Mouse (Mus musculus) common myeloid progenitor, adult 5-6 weeks (primary cell): ENCODE measurements around the gene Crybg2. TPM values are rescaled to one million over a fixed set of nuclear protein-coding genes. Genes with fewer than 3 reads are reported as not detected.

Source experiments
- ATAC-seq: replicated peaks from 2 replicates; pipeline ENCODE4 v1.8.0; 2016; ENCODE audit warnings: low read depth, mild to moderate bottlenecking, moderate TSS enrichment, inconsistent platforms; ENCODE audit not compliant: poor library complexity, severe bottlenecking
- total RNA-seq: library from RNA; stranded (forward); fragments of 200-1000, 187-1606 nt; gene quantifications from 2 replicates; pipeline ENCODE4 v1.2.3, GENCODE M21; 2017

Crybg2 gene
- total RNA-seq, 1 experiment from 2014 or later: not detected

GRCm38 (mm10) chr4:134132519-134133095 lies 72.0 kb downstream of the Crybg2 start:
- no peak for ATAC-seq

GRCm38 (mm10) chr4:134136280-134136926 lies 75.8 kb downstream of the Crybg2 start:
- no peak for ATAC-seq

- ATAC-seq: no peak
Observed at GRCm38 (mm10) chr4:134138857-134139256, 78.2 kb downstream of the Crybg2 start.

Other genes with a start within 250 kb of the Crybg2 start
- gene Rps6ka1, start 173.0 kb upstream of the Crybg2 start, total RNA-seq: 62.2 and 80.0 TPM in 2 replicates
- gene Hmgn2, start 92.2 kb upstream of the Crybg2 start, total RNA-seq: 497 and 549 TPM in 2 replicates
- 13.2 and 21.0 TPM in 2 replicates for gene Dhdds, start 59.9 kb upstream of the Crybg2 start, total RNA-seq
- gene Lin28a, start 42.0 kb upstream of the Crybg2 start, total RNA-seq: 0.18 TPM in 1 of 2 replicates, not detected in the other
- not detected in 2 replicates for gene Zfp683, start 7.0 kb upstream of the Crybg2 start, total RNA-seq
- 215 and 234 TPM in 2 replicates for gene Cd52, start 34.3 kb downstream of the Crybg2 start, total RNA-seq
- gene Ubxn11, start 41.8 kb downstream of the Crybg2 start, total RNA-seq: 10.6 and 13.3 TPM in 2 replicates
- gene Sh3bgrl3, start 68.0 kb downstream of the Crybg2 start, total RNA-seq: 165 and 201 TPM in 2 replicates
- gene Cep85, start 126.3 kb downstream of the Crybg2 start, total RNA-seq: 25.2 and 51.2 TPM in 2 replicates
- not detected in 2 replicates for gene Gm7534, start 142.2 kb downstream of the Crybg2 start, total RNA-seq
- gene Catsper4, start 166.6 kb downstream of the Crybg2 start, total RNA-seq: not detected in 2 replicates
- not detected in 2 replicates for gene Cnksr1, start 177.6 kb downstream of the Crybg2 start, total RNA-seq
- 1.8 TPM in 1 of 2 replicates, not detected in the other for gene E130218I03Rik, start 182.8 kb downstream of the Crybg2 start, total RNA-seq
- gene Zfp593, start 184.8 kb downstream of the Crybg2 start, total RNA-seq: 8.6 and 13.1 TPM in 2 replicates
- not detected in 2 replicates for gene Gm30191, start 186.1 kb downstream of the Crybg2 start, total RNA-seq
- not detected in 2 replicates for gene Grrp1, start 193.3 kb downstream of the Crybg2 start, total RNA-seq
- gene Pdik1l, start 227.1 kb downstream of the Crybg2 start, total RNA-seq: 27.9 and 36.1 TPM in 2 replicates